Mouse (Mus musculus) left cerebral cortex, adult 8-10 months (tissue): ENCODE measurements at regions not wholly inside any gene's neighbourhood (a gene's known extent, or its start where the extent isn't known, plus 50 kb on each side); places are given as distances from the start of the nearest gene placed in this dataset.

ENCODE experiments used
- DNase-seq, 2 experiments: peaks; one replicate each; pipeline ENCODE4 v3.0.0; 2022; ENCODE audit warnings: low spot score in 2 of 2

DNA sequence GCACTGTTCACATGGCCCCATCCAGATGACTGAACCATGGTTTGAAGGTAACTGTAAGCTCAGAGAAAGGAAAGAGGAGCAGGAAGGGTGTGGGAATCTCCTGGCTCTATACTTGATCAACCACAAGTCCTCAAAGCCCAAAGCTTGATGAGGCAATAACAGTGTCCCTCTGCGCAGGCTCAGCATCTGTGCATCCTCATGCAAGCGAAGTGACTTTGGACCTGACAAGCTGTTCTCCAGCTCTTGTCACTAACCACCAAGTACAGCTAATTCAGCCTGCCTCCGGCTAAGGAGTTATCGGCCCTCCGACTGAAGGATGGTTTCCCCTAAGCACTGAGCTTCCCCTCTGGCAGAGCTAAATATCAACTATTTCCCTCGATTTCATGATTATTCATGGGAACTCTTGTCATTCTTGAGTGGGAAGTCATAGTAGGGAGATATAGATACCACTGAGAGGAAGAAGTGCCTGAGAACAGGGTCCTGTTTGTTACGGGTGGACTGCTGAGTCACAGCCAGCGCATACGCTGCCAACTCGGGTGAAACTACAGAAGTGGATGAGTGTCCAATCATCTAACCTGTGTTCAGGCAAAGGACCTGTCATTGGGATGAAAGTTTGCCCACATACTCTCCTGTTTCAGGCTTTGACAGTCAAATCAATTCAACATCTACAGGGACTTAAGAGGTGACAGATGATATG lies 106.6 kb upstream of the Id2 start:
- no peak for DNase-seq

DNA sequence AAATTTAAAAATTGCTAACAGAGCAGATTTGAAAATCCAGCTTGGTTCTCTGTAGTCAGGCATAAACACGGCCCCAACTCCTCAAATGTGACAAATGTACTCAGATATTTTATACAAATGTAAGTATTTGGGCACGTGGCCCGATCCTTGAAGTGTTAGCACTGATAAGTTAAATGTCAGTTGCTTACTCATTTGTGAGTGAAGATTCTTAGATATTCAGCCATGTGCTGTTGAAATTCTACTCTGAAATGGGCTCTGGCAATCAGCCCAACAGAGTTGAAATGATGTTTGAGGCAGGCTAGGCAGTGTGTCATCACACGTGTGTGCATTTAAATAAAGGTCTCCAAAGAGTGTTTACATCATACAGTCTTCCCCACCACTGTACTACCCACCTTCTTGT lies 103.2 kb upstream of the Id2 start:
- DNase-seq: no peak

DNA sequence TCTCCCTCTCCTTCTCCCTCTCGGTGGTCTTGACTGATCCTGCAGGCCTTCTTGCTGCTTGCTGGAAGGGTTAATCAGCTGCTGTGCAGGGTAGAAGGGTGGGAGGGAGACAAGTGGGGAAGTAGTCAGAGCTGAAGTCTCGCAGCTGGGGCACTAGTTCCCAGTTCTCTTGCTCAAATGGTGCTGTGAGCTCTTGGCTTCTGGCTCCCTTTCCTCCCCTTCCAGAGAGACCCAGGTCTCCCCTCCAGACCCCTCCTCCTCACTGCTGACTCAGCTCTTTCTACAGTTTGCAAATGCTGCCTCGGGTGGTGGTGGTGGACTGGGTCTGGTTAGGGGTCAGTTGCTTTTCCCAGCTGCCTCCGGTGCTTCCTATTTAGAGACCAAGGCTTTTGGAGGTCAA lies 100.8 kb upstream of the Id2 start:
- DNase-seq: no peak

DNA sequence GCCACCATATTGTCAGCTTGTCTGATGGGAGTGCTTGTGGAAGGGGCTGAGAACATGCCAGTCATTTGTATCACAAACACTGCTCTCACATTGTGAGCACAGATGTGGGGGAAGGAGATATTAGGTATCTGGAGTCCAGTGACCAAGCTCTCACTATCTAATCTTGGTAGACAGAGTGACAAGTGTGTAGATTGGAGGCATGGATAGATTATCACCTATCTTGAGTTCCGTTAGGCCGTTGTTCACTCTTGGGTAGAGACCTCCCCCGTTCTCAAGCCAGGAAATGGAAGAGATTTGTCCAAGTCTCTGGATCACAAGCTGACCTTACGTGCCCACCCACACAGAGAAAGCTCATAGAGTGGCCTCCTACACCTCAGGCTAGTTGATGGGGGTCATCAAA lies 99.1 kb upstream of the Id2 start:
- DNase-seq: no peak

DNA sequence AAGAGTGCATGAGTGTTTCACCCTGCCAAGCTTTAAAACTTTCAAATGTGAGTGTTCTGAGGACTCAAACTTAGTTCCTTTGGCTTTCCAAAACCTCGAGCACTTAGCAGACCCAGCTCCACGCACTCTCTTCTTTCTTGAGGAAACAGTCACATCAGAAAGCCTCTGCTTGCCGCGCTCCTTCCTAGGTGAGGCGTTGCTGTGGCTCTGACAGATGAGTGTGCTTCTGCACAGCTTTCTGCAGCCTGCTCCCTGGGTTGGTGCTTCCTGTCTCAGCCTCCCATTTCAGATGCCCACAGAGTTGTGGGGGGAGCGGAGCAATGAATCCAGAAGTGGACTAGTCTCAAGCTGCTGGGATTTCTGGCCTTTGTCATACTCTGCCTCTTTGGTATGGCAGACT lies 95.3 kb upstream of the Id2 start:
- DNase-seq: no peak

DNA sequence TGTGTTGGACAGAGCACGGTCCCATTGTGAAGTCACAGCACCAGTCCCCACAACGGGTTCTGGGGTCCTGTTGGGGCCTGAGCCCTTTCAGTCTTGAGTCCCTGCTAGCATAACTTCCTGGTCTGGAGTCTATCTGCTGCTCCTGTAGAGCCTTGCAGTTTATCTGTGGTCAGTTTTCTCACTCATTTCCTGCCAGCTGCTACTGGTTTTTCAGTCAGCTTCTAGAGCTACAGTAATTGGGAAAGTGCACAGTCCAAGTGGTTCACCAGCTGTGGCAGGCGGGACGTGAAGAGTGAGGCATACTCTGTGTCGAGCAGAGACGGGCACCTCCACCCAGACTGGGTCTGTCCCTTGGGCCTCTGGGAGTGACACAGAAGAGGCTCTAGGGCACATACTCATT lies 93.4 kb upstream of the Id2 start:
- DNase-seq: no peak

DNA sequence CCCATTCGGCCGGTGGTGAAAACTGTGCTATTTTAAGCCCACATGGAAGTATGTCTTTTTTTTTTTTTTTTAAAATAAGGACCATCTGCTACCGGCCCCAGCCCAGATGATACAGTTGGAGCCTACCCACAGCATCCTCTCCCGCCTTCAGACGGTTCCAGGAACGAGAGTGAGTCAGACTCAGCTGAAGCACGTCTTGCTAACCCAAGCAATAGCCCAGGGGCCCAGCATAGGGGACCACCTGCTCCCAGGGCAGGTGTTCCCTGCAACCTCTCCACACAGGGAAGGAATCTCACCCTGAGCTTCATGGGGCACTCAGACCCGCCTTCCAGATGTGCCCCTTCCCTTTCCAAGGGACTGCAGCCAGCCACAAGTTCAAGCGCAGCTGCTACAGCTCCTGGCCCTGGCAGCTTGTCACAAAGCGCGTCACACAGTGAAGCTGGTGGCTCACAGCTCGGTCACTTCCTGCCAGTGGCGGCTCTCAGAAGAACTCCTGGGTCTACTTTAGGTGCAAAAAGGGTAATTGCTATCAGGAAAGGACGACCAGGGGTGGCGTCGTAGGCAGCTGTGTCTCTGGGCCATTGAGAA lies 92.3 kb upstream of the Id2 start:
- peak; percentile 32 to 80 for DNase-seq

DNA sequence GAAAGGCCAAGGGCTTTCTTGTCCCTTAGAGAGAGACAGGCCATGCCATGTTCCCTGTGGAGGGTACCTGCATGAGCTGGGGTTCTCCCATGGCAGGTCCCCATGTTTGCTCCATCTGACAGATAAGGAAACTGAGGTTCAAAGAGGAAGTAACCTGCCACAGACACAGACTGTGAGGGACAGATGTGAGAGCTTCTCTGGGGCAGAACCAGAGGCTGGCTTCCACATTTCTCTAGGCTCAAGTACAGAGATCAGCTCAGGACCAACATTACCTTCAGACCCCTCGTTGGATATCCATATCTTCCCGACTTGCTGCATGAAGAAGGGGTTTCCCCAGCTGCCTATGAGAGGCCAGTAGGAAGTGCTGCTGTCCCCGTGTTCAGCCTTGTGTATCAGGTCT lies 91.6 kb upstream of the Id2 start:
- no peak for DNase-seq

DNA sequence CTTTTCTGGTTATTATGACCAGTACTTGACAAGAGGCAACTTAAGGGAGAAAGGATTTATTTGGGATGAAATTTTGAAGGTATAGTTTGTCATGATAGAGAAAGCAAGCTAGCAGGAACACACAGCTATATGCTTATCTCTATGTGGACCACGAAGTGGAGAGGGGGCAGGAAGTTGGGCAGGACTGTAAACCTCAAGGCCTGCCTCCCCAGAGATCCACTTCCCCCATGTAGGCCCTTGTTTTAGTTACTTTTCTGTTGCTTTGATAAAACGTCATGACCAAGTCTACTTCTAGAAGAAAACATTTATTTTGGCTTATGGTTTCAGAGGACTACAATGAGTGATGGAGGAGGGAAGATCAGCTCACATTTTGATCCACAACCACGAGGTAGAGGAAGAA lies 90.3 kb upstream of the Id2 start:
- DNase-seq: no peak

DNA sequence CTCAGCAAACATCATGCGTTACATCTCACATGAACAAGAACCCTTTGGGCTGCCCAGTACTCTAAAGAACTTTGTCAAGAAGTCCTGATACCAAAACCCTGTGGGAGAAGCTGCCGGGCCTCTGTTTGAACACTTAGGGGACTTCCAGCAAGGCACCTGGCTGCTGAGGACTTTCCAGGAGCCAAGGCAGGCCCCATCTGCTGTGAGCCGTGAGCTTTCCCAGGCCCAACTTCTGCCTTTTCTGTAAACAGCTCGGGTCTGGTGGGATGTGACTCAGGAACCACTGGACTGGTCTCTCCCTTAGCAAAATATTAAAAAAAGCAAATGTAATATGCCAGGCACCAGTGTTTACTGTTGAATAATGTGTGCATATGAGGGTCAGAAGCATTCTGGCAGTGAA lies 85.7 kb upstream of the Id2 start:
- DNase-seq: no peak

DNA sequence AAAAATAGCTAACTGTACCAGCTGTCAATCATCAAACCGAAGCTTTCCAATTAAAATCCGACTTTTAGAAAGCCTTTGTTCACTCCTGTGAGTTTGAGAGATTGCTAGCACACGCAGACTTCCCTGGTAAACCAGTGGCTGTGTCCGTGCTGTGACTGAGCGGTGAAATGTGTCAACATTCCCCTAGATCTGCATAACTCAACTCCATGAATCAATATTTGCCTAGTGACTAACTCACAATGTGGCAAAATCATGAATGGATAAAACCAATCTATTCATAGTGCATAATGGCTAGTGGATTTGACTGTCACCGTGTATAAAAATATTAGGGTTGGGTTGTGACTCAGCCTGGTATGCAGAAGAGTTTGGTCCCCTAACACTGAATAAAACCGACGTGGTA lies 84.4 kb upstream of the Id2 start:
- DNase-seq: no peak

DNA sequence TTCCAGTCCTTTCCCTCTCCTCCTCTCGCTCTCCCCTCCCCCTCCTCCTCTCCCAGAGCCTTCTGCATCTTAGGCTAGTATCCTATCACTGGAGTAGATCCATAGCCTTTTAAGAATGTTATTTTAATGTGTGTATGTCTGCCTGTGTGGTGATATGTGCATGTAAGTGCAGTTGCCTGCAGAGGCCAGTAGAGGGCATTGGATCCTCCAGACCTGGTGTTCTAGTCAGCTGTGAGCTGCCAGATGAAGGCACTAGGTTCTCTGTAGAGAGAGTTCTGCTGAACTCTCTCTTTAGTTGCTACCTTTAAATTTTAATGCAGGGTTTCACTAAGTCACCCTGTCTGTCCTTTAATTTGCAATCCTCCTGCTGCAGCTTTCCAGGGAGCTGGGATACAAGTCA lies 83.9 kb upstream of the Id2 start:
- no peak for DNase-seq

DNA sequence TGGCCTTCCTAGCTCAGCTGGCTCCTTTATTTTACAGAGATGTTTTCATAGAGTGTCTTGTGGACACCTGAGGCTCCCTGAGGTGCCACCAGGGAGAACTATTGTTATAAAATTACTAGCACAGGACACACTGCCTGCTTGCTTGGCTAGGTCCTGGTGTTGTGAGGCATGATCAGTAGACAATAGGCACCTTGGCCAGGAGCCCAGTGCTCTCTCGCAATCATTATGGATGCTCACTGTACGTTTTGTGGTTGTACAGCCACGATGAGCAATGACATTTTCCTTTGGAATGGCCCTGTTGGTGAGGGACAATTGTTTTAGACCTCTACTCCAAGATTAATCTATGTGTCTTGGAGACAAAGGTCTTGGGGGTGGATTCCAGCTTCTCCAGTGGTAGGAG lies 83.3 kb upstream of the Id2 start:
- DNase-seq: no peak

DNA sequence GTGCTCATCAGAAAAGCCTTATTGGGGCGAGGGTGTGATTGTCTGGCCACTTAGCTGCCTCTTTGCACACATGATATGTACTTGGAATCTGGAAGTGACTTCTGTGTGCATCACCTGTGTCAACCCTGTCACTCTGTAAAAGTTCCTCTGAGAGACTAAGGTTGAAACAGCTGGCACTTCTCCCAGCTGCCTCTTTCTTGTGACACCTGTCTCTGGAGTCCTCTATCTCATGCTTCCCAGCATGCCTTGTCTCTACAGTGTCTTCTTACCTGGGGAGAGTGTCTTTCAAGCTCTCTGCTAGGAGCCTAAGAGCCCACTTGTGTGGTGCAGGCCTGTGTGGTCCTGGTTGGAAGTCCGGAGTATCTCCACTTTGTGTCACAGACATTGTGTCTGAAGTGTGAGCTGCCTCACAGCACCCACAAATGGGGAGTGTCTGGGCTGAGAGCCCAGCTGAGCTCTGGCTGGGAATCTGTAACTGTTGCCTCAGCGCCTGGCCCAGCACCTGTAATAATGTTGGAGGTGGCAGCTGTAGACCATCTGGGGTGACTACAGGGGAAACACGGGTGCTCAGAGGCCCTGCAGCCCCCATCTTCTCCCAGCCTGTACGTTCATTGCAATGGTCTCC lies 81.7 kb upstream of the Id2 start:
- peak in 1 of 2 experiments; percentile 54 for DNase-seq

DNA sequence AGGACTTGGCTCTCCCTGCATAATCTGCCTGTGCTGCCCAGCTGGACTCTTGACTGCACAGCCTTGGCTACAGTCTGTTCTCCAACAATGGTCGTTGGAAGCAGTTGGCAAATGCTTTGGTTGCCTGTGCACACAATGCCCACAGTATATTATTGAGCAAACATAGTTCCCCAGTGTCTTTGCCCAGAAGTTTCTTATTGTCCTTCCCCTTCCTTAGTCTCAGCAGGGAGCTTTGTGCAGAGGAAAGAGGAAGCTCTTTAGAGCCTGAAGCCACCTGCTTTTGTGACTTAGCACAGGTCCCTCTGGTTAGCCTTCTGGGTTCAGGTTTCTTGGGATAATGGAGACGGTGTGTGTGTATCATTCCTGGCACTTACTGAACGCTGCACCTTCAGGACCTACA lies 80.9 kb upstream of the Id2 start:
- no peak for DNase-seq

DNA sequence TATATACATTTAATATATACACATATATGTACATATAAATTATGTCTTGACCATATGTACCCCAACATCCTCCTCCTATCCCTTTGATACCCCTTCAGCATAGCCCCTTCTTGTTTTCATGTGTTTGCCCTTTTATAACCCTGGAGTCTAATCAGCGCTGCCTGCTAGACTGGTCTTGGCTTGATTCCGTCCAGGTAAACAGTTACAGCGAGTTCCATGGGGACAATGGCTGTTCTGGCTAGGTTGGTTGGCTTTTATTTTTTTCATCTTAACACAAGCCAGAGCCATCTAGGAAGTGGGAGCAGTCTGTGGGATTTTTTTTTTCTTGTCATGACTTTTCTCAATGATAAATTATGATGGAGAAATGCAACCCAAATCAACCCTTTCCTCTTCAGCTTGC lies 79.6 kb upstream of the Id2 start:
- DNase-seq: no peak

DNA sequence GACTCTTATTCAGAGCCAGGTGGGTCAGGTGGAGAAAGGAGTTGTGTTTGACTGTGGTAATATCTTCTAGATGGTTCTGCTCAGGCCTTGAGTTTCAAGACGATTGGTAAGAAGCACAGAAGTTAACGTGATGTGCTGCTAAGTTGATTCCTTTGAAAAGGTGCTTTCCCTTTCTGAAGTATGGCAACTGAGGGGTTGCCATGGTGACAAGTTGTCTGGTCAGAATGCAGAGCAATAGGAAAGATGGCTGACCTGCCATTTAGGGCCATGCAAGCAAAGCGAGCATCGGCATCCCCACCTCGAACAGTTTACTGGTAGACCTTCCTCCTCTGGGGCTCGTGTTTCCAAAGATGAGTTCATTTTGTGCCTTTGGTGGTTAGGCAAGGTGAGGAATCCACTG lies 76.1 kb upstream of the Id2 start:
- DNase-seq: no peak

DNA sequence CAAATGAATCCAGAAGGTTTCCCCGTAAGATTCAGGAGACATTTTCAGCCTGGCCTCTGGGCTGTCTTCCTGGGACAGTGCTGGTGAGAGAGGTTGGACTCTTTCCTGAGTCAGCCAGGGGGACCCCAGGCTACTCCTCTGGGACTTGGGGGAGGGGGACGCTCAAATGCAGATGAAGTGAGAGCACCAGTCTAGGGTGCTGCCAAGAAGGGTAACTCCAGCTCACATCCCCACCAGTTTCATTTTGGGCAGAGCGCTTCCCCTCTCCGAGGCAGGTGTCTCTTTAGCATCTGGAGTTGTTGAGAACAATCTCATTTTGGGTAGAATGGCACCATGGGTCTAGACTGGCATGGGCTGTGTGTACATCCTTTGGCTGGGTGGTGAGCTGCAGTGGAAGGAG lies 75.5 kb upstream of the Id2 start:
- DNase-seq: no peak

DNA sequence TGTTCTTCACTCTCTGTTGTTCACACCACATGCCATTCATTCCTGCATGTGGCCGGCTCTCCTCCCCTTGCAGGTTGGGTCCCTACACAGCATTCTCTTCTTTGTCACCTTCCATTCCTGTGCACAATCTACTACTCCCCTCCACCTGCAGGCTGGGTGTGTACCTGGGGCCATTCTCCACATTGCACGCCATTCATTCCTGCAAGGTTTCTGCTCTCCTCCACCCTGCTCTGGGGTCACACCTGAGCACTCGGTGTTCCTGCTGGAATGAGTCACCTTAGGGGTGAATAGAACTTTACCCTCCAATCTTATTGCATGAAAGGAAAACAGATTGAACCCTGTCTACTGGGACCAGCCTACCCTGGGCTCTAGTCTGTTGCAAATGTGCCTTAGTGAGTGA lies 72.7 kb upstream of the Id2 start:
- no peak for DNase-seq

DNA sequence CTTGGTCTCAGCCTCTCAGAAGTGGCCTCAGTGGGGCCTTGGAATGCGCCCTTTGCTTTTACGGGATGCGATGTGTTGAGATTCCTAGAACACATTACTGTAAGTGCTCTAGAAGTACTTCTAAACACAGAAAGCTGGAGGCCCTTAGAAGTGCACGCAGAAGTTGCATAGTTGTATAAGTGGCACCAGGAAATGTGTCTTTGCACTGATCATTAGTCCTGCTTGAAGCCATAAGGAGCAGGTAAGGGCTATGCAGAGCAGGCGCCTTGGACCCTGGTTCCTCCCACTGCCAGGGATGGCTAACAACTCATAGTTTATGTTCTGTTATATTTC lies 71.2 kb upstream of the Id2 start:
- no peak for DNase-seq

DNA sequence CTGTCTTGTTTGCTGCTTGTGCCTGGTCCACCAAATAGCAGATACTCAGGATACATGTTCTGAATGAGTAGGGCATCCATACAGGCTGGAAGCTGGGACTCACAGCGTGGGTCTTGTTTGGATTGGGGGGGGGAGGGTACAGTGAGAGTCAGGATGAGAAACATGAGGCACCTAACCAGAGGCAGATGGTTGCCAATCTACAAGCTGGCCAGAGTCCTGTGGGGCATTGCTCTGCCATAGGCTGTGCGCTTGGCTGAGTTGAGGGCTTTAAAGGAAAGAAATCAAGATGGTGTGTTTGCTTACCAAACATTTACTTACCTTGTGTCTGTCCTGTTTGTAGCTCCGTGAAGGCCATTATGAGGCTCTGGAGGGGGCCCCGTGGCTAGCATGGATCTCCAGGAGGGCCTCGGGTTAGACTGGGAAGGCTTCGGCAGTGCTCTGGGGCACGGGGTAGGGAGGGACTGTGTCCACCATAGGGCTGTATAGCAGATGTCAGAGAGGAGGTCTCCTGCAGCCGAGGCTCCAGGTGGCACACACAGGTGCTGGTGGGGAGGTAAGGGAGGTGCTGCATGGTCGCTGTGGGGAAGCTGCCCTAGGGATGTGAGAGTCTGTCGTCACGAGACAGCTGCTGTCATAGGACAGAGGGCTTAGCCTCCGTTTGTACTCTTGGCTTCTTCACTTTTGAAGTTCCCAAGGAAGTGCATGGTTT lies 70.7 kb upstream of the Id2 start:
- no peak for DNase-seq

DNA sequence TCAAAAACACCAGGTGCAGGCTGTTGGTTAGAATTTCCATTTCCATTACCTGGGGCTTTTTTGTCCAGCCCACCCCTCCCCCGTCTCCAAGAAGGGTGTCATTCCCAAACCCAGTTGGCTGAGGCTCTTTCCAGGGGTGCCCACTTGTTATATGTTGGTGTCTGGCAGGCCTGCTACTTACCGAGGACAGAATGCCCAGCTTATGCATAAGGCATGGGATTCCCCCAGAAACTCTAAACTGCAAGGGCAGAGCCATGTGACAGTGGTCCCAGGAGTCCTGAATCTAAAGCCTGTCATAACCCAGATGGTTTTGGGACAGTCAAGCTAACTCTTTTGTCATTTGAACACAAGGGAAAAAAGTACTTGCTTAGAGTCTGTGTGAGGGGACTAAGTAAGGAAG lies 69.6 kb upstream of the Id2 start:
- no peak for DNase-seq

DNA sequence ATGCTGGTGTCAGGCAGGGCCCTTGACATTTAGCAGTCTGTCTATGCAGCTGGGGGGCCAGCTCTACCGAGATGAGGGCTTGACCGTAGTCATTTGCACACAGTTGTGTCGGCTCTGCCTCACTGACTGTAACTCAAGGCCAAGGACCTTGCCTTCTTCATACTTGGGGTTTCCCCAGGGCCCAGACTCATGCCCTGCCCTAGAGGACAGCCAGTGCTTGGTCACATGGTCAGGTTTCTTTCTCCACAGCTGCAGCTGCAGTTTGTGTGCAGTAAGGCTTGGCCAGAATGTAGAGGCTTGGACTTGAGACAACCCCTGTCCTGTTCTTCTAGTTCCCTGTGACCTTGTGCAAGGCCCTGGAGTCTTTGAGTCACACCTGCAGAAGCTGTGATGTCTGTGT lies 68.7 kb upstream of the Id2 start:
- no peak for DNase-seq
